Mouse (Mus musculus) small intestine, adult 2 months (tissue): ENCODE results near the gene Ptpn13.

Experiments
- CTCF ChIP-seq: fragments of 200-500 bp; IDR thresholded peaks from 2 replicates; pipeline ENCODE4 v1.5.1; 2012; ENCODE audit warnings: low read depth, mild to moderate bottlenecking, control low read depth, inconsistent platforms, low read length, moderate library complexity, mixed read lengths; ENCODE audit not compliant: insufficient replicate concordance, insufficient read length; ENCODE audit errors: extremely low read depth
- POLR2A ChIP-seq: fragments of 200-500 bp; IDR thresholded peaks from 2 replicates; pipeline ENCODE4 v1.6.1; 2012; ENCODE audit warnings: low read depth, mild to moderate bottlenecking, control low read depth, inconsistent platforms, low read length, moderate library complexity

DNA sequence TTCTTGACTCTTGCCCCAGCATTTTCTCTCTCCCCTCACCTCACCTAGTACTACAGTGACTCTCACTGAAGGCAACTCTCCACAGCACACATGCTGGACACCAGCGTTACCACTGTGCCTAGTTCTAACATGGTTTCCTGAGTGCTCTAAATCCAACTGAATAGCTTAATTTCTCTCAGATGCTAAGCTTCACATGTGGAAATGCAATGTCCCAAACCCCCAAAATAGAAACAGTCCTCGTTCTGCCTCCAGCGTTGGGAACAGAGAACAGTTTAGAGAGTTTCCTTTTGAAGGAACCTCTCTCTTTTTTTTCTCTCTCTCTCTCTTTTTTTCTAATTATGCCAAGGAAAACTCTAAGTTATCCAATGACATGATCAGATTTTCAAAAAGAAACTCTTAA is 6.5 kb downstream of the Ptpn13 start:
- TF ChIP-seq POLR2A, result no peak
- no peak for TF ChIP-seq CTCF
